Mouse (Mus musculus): Measurements from ENCODE around the gene Zfp598. TPM values are rescaled to one million over a fixed set of nuclear protein-coding genes. Genes with fewer than 3 reads are reported as not detected.

Zfp598 gene
- polyA plus RNA-seq (2012): 90.5 and 98.9 TPM in 2 replicates

DNA sequence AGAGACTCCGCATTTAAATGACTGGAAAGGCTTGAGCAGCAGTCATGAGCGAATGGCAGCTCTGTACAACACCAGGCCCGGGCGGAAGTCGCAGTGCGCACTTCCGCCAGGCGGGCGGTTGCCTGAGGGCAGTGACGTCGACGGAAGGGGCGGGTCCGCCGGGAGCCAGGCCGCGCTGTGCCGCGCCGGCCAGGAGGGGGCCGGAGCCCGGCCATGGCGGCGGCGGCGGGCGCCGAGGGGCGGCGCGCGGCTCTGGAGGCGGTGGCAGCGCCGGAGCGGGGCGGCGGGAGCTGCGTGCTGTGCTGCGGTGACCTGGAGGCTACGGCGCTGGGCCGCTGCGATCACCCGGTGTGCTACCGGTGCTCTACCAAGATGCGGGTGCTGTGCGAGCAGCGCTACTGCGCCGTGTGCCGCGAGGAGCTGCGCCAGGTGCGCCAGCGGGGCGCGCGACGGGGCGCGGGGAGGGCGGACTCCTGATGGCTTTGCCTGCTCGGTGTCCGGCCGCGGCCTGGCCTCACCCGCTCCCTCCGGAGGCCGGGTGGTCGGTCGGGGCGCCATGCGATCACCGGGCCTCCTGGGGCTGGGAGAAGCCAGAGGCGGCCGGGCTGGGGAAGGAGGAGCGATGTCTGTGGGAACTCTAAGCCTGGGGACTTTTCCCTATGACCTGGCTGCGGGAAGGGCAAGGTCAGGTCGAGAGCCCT, at the start of gene Zfp598:
TSS of gene Zfp598 (plus strand) at position 143 of the 701 bp plus-strand sequence.
- no peak for TF ChIP-seq GATA1 (IDR thresholded peaks at IDR 0.05; ENCODE audit: low read length)

DNA sequence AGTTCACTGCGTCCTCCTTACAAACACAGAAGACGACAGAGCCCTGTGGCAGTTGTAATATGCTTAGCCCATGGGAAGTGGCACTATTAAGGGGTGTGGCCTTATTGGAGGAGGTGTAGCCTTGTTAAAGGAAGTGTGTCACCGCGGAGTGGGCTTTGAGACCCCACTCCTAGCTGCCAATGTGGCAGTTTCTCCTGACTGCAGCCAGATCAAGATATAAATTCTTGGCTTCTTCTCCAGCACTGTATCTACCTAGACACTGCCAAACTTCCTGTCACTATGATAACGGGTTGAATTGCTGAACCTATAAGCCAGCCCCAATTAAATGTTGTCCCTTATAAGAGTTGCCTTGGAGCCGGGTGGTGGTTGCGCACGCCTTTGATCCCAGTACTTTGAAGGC, 44.0 kb upstream of the Zfp598 start:
- TF ChIP-seq GATA1 (IDR thresholded peaks at IDR 0.05; ENCODE audit: low read length): no peak

DNA sequence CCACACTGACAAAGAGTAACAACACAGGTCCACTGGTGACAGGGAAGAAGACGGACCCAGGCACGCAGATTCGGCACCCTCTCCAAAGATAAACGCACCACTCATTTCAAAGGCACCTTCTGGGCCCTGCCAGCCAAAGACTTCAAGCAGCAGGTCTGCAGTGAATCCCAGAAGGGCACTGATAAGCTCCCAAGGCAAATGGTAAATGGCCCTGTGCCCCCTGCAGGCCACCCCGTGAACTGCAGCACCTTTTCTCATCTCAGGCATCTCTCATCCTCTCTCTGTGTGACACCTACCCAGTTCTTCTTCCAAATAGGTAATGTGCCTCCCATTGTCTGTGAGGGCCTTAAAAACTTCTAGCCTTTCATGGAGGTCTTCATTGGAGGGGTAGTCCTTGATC, 40.8 kb upstream of the Zfp598 start:
- no peak for TF ChIP-seq GATA1 (IDR thresholded peaks at IDR 0.05; ENCODE audit: low read length)

DNA sequence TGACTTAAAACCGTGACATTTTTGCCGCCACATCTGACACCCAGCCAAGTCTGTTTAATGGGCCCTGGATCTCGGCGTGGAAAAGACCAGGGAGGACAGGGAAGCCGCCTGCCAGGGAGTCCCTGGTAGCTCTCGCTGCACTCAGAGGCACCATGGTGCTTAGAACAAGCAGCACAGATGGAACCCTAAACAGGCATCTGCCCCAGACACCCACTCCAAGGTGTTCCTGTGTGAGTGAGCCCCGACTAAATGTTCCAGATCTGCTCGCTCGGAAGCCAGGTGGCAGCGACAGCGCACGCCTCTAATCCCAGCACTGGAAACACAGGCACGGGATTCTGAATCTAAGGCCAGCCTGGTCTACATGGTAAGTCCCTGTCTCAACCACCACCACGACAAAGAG, 39.4 kb upstream of the Zfp598 start:
- no peak for TF ChIP-seq GATA1 (IDR thresholded peaks at IDR 0.05; ENCODE audit: low read length)

DNA sequence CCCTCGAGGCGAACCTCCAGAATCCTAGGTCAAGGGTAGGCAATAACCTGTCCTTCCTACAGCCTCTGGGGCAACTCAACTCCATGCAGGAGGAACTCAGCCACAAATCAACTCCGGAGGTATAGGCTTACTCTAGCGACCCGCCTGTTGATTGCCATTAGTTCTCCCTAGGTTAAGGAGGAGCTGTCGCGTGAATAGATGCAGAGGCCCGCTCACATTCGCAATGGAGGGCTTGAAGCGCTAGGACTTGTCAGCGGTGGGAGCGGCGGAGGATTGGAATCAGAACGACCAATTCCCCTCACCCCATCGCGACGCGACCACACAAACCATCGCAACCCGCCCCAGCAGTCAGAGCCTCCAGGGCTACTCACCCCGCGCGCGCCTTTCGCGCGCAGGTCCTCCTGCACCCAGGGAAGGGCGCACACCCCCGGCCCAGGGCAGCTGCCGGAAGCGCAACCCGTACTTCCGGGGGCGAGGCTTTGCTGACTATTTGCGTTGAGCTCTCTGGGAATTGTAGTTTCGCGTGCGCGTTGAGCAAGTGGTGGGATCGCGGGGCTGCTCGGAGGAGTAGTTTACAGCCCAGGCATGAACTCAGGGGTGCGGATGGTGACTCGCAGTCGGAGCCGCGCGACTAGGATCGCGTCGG, 37.2 kb upstream of the Zfp598 start, which contains the start of the genes Tsc2 and Nthl1:
TSS of gene Tsc2 (minus strand) at position 464 of the 646 bp plus-strand sequence.
TSS of gene Nthl1 (plus strand) at position 514 of the 646 bp plus-strand sequence.
- no peak for TF ChIP-seq GATA1 (IDR thresholded peaks at IDR 0.05; ENCODE audit: low read length)

DNA sequence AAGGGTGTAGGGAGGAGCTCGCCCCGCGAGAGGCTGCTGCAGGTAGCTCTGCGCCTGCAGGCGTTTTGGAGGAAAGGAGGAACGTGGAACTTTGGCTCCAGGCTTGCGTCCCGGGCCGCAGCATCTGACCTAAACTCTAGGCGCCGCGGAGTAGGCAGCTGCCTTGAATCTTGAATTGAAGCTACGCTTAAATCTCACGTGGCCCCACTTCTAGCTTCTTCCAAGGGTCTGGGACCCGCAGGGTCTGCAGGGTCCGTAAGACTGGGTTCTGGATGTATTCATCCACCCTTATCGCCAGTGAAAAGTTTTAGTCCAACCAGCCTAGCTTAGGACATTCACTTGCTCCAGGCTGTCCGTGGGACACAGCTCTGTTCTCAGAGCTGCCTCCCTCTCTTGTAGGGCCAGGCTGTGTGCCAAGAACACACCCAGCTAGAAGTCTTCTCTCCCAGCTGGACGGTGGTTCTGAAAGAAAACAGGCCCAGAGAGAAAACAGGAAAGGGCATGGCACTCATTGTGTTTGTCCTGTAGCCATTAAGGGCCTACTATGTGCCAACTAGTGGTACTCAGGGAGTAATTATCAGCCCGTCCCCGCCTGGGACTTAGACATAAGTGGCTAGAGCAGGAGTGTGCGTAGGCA, 36.6 kb upstream of the Zfp598 start:
- no peak for TF ChIP-seq GATA1 (IDR thresholded peaks at IDR 0.05; ENCODE audit: low read length)

DNA sequence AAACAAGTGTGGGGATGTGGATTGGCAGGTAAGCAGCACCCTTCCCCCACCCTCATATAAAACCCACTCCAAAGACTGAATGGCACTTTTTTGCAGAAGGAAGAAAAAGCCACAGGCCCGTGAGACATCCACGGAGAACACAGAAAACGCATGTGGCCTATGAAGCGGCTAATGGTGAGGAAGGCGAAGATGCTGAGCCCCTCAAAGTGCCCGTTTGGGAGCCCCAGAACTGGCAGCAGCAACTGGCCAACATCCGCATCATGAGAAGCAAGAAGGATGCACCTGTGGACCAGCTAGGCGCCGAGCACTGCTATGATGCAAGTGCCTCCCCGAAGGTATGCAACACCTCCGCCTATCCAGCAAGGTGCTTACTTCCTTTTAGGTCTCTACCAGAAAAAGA, 35.7 kb upstream of the Zfp598 start:
- TF ChIP-seq GATA1 (IDR thresholded peaks at IDR 0.05; ENCODE audit: low read length): no peak

DNA sequence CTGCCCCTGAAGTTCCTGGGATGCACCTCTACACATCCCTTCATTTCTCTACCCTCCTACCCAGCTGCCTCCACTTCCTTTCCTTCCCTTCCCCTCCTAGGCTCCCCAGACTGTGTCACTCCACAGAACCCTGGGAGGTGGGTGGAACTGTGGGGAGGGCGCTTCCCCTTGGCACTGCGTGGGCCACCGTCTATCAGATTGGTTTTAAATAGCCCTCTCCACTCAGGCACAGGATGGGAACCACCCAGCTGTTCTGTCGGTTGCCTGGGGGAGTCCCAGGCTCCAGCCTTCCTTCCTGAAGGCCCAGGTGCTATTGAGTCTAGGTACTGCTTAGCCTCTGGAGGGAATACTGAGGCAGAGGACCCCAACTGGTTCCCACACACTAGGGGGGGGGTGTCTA, 34.5 kb upstream of the Zfp598 start:
- no peak for TF ChIP-seq GATA1 (IDR thresholded peaks at IDR 0.05; ENCODE audit: low read length)

DNA sequence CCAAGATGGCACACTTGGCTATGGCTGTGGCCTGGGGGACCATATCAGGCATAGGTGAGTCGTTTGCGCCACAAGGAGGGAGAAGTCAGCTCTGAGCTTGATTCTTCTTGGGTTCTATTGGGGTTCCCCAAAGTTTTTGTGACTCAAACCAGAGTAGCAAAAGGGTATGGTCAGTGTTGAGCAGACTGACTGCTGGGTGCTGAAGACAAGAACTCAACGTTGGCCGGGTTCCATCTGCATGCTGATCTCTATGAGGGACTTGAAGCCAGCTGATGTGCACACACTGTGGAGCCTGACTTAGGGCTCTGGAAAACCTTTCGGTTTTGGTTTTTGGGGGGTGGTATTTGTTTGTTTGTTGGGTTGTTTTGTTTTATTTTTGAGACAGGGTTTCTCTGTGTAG, 33.8 kb upstream of the Zfp598 start:
- no peak for TF ChIP-seq GATA1 (IDR thresholded peaks at IDR 0.05; ENCODE audit: low read length)

DNA sequence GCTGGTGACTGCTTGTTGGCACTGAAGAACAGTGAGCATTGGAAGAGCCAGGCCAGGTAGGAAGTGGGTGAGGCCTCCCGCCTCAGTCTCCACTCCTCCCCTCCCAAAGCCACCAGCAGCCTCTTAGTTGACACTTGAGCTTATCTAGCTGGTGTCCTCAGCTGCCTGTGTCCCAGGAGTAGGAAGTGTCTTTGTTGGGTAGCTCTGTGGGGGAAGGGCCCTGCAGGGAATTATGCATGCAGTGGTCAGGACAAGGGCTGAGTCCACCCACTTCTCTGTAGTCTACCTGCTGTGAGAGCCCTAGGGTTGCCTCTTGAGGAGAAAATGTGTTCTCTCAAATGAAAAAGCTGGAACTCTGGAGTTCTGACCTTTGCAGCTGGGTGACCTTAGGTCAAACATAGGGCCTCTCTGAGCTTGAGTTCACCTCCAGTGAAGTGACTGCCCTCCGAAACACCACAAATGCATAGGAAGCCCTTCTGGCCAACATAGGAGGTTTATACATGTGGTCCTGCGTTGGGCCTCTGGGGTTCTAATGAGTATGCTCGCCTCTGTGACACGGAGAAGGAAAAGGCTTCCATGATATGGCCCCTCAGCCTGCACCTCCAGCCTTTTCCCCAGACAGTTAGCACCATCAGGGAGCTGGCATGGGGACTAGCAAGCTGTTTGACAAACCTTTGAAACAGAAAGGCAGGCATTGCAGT, 32.6 kb upstream of the Zfp598 start:
- TF ChIP-seq GATA1 (IDR thresholded peaks at IDR 0.05; ENCODE audit: low read length): no peak

DNA sequence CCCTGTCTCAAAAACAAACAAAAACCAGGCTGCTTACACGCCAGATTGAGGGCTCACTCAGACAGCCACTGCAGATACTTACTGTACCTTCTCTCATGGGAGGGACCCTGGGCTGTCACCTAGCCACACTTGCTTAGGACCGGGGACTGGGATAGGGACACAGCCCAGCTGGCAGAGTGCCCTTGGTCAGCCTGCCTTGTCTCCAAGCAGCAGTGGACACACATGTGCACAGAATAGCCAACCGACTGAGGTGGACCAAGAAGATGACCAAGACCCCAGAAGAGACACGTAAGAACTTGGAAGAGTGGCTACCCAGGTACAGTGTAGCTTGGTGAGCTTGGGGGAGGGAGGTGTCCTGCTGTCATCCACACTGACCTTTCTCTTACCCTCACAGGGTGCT, 31.3 kb upstream of the Zfp598 start:
- no peak for TF ChIP-seq GATA1 (IDR thresholded peaks at IDR 0.05; ENCODE audit: low read length)

DNA sequence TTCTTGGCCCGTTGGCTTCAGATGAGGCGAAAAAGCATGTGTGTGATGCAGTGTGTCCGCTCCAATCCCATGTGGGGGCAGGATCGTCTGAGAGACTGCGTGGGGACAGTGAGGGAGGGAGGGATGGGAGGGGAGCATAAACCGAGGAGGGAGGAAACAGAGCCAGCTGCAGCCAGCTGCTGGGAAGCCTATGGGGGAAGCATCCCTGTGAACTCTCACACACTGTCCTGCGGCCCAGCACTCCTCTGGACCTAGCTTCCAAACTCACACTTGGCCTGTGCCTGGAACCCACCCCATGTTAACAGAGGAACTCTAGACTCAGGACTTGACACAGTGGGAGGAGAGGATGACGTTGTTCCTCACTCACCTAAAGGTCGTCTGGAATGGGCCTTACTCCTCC, 30.6 kb upstream of the Zfp598 start:
- no peak for TF ChIP-seq GATA1 (IDR thresholded peaks at IDR 0.05; ENCODE audit: low read length)

DNA sequence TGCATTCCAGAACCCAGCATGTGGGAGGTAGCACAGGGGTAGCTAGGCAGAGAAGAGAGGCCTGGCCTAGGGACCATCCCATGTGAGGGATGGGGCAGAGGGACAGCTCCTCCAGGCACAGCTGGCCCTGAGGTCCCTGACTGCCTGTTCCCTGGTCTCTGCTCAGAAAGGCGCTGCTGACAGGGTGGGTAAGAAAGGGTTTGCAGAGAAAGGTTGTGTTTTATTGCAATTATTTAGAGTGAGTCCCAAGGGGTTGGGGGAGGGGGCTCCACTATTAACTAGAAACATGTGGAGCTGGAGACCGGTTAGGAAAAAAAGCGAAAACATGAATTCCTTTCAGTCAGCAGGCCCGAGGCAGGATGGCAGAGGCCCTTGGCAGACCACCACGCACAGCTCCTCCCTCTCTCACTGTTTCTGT, 29.9 kb upstream of the Zfp598 start:
- TF ChIP-seq GATA1 (IDR thresholded peaks at IDR 0.05; ENCODE audit: low read length): no peak

DNA sequence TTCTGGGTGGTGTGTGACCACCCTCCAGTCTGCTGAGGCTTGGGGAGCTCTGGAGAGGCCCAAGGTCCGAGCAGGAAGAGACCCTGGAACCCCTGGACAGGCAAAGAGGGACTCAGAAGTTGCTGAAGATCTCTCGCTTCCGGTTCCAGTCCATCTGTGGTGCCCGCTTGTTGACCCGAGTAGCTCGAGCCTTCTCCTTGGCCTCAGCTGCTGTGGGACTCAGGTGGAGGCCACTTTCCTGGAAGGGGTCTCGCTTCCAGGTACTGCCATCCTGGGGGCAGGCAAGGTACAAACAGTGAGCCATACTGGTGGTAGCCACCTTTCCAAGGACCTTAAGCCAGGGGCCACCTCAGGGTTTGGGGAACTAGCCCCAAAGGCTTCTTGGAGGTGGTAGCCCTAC, 29.4 kb upstream of the Zfp598 start:
- TF ChIP-seq GATA1 (IDR thresholded peaks at IDR 0.05; ENCODE audit: low read length): no peak

DNA sequence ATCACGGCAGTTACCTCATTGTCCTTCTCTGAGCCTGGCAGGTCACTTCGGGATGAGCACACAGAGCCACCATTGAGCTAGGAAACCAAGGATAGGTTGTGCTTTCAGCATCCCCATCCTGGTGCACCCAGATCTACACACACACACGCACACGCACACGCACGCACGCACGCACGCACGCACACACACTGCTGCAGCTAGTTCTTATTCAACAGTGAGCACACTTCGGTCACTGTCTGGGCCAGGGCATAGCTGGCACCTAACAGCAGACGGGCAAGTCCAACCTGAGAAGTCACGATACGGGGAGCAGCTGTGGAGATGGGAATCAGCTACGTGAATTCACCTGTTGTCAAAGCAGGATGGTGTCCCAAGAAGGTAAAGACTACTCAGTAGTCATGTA, 28.9 kb upstream of the Zfp598 start:
- no peak for TF ChIP-seq GATA1 (IDR thresholded peaks at IDR 0.05; ENCODE audit: low read length)

DNA sequence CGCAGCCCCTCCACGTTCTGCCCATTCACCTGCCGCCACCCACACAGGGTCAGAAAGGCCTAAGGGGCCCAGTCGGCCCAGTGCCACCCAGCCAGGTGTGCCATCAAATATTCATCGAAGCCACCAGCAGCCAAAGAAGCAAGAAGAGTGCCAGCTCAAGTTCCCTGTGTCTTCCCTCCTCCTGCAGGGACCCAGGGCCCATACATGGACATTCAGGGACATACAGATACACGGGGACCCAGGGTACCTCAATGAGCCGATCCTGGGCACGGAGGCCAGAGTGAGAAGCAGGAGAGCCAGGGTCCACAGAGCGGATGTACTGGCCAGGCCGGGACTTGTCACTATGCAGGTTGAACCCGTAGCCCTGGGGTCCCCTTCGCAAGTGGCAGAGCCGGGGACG, 27.5 kb upstream of the Zfp598 start:
- no peak for TF ChIP-seq GATA1 (IDR thresholded peaks at IDR 0.05; ENCODE audit: low read length)

All from G1E-ER4 (cell line).